Mouse (Mus musculus): ENCODE data around the gene Gas2.

- TF ChIP-seq CTCF (IDR thresholded peaks at IDR 0.05; ENCODE audit: extremely low read depth, insufficient read depth, low read length) (no peak), POLR2A (IDR thresholded peaks at IDR 0.05; ENCODE audit: extremely low read depth, insufficient read depth, low read length) (no peak)
These were observed 123.9 kb downstream of the Gas2 start for GRCm38 (mm10) chr7:51985763-51986162.
